Mouse (Mus musculus) lung, postnatal 14 days (tissue): ENCODE data around the gene Uggt1.

Experiments used
- DNase-seq: peaks from one replicate; pipeline ENCODE4 v3.0.0; 2021

Uggt1 gene

DNA sequence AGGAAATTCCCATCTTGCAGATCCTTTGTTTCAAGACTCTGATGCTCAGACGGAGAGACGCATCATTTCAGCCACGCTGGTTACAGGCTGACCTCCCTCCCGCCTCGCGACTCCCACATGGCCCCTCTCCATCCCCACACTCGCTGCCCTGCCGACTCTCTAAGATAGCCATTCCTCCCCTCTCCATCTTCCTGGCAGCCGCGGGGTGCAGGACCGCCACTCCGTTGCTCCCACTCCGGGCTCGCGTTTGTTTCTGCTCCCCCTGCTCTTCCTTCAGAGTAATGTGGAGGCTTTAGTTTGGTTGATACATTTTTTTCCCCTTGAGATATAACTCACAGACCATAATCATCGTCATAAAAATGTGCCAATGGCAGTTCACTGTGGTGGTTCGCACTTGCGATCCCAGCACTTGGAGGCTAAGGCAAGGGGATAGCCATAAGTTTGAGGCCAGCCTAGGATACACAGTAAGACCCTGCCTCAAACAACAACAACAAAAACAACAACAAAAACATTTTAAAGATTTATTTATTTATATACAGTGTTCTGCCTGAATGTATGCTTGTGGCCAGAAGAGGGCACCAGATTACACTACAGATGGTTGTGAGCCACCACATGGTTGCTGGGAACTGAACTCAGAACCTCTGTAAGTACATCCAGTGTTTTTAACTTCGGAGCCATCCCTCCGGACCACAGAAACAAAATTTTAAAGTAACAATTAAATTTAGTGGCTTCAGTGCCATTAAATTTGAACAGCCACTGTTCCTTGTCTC lies 11.5 kb upstream of the Uggt1 start:
- DNase-seq: no peak

DNA sequence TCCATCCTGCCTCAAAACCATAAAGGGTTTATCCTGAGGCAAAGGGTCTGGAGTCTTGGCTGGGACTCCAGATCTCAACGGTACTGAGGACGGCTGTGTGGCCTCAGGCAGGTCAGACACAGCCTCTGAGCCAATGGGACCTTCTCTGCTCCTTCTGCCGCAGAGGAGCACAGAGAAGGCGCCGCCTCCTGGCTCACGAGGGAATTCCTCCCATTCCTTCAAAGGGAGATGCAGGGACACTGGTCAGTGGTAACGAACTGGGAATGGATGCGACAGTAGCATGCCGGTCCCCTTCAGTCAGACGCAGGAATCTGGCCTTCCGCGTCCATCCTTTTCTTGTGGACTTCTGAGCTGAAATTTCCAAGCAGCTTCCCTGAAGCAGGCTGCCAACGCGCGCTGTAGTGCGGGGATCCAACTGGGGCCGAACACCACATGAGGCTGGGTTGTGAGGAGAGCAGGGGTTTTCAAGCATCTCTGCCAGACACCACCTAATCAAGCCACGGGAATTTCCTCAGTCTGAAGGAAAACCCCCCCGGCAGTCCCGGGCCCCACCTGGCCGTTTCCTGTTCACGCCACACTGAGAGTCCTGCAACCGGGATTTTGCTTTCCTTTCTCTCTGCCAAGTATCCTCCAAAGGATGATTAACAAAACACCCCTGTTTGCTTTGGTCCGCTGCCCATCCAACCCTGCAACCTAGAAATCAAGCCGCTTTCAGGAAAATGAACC lies 10.3 kb upstream of the Uggt1 start:
- DNase-seq: peak; percentile 53

GRCm38 (mm10) chr1:36252791-36253190 lies 8.3 kb upstream of the Uggt1 start:
- DNase-seq: peak; percentile 81

DNA sequence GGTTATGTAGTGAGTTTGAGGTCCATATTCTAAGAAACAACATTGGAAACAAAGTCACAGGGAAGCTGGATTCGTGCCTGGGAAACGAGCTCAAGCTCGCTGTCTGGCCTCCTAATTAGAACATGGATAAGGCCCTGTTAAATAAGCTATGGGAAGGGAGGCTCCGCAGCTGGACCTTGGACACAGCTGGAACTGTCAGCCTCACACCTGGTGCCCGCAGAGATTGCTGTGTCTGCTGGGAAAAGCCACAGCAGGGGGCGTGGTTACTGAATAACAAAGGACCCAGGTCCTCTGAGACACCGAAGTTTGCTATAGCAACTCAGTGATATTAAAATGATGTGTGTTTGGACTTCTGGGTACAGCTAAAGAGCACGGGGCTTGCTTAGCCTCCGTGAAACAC lies 6.9 kb upstream of the Uggt1 start:
- no peak for DNase-seq

DNA sequence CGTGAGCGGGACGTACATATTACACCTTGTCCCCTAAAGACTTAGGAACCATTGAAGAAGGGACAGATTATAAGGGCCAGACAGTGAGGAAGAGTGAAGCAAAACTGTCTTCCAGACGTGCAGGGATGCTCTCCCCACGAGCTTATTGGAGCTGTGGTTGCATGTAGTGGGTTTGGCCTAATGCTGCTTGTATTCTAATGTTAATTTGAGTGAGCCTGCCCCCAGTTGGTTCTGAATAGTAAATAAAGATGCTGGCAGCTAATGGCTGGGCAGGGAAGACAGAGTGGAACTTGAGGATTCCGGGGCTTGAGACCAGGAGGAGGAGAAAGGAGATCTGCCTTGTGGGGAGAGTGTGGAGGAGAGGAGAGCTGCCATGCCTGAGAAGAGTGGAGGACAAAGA lies 2.2 kb upstream of the Uggt1 start:
- no peak for DNase-seq

- no peak for DNase-seq
Observed at GRCm38 (mm10) chr1:36244828-36245215, 302 bp upstream of the Uggt1 start.

DNA sequence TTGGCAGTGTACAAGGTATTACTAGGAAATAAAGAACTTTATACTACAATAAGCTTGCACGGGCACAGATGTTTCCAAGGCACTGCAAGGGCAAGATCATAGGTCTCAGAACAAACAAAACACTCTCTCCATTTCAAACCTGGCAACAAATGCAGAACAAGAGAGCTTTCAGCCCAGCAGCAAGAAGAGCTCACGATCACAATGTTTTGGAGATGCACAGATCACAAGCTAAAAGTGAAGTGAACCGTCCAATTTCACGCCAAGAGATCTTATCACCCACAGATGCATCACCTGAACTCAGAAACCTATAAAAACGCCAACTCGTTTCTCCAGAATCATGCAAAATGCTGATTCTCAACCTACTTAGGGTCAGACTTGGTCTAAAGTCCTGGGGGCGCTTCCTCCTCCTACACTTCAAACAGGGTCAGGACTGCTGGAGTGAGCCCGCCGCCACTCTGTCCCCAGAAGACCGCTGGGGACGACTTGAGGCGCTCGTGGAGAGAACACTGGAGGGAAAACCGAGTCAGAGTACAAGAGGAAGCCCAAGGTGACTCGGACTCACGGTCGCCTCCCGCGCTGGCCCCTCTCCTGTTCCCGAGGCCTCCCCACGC lies 968 bp downstream of the Uggt1 start:
- DNase-seq: no peak

DNA sequence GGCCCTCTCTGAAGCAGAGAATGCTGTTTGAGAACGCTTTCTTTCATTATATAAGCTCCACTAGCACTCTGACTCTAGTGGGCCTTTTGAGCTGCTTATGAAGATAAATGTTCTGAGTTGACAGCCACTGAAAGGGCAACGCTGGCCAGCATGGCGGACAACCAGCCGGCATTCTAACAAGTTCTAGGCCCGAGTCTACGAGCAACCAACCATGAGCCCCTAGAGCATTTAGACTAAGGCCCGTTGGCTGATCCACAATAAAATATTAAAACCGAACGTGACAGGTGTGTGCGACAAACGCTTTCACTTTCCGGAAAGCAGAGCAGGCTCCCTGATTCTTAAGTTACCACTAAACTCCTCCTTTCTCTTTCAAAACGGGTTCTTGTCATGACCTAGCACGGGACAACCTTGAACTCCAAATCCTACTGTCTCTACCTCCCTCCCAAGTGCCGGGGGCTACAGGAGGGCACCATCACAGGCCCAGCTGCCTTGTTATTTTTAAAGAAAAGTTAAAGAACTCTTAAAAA lies 2.6 kb downstream of the Uggt1 start:
- no peak for DNase-seq

DNA sequence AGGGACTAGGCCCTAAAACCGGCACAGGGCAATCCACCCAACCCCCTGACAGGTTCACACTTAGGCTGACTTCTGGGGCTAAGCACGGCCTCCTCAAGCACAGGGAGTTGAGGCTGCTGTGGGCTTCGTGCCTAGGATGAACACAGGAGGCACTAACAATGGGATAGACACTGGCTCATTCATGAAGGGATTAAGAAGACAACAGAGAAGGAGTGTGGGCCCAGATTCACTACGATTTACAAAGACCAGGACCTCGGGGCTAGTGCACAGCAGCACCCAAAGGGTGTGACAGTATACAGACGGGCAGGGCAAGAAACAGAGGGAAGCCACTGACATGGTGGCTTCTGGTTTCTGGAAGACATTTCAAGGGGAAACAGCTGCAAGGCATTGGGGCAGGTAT lies 4.3 kb downstream of the Uggt1 start:
- DNase-seq: no peak

GRCm38 (mm10) chr1:36239396-36239795 lies 5.1 kb downstream of the Uggt1 start:
- DNase-seq: no peak

GRCm38 (mm10) chr1:36235855-36236254 lies 8.7 kb downstream of the Uggt1 start:
- DNase-seq: no peak

- DNase-seq: no peak
Observed at GRCm38 (mm10) chr1:36235057-36235639, 9.4 kb downstream of the Uggt1 start.

DNA sequence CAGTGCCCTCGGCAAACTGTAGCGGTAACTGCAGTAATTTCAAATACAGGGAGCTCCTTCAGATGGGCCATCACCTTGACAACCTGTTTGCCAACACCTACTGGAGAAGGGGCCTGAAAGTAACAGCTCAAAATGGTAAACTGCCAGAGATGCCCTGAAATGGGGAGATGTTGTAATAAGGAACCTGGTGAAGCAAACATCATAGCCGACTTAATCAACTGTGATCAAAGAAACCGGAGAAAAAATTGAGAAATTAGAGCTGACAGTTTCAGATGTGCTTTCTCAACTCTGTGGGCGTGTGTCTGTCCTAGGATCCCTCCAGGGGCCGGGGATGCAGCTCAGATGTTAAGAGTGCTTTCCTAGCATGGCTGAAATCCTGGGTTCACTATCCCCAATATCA lies 11.3 kb downstream of the Uggt1 start:
- no peak for DNase-seq

DNA sequence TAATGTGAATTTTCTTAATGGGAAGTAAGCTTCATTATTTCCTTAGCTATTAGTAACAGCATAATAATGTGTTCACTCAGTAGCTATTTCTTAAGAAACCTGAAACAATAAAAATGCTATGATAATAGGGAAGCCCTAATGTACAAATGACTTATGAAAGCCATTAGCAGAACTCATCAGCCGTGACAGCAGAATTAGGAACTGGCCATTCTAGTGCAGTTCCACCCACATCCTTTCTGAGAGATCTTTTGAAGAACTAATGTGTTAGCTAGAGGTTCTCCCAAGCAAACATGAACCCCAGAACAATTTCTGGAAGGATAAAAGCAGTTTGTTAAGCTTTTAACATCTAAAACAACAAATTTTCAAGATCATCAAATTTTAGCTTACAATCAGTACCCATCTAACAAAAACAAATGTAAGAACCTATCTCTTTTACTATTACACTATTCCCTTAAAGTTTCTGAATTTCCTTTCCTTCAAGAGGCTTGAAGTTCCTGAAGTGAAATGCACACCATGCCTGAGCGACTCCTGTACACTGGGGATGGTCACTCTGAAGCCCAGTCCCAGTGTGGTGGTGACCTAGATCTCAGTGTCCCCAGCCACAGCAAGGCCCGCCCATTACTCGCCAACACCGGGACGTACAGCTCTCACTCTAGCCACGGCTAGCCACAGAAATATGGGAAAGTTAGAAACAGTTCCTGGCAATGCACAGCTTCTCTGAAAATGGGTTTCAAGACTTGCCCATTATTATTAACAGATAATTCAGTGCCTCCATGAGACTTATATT lies 13.4 kb downstream of the Uggt1 start:
- DNase-seq: no peak

DNA sequence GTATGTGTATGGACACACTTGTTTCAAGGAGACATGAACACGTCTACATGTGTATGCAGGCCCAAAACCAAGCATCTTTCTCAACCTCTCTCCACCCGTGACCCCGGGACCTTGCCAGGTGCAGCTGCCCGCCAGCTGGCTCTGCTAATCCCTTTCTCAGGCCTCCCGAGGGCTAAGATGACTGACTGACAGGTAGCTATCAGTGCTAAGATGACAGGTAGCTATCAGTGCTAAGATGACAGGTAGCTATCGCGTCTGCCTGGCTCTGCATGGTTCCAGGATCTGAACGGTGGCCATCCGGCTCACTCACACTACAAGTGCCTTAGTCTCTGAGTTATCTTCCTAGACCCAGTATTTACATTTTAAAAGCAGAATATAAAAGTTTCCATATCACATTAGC lies 16.1 kb downstream of the Uggt1 start:
- no peak for DNase-seq

DNA sequence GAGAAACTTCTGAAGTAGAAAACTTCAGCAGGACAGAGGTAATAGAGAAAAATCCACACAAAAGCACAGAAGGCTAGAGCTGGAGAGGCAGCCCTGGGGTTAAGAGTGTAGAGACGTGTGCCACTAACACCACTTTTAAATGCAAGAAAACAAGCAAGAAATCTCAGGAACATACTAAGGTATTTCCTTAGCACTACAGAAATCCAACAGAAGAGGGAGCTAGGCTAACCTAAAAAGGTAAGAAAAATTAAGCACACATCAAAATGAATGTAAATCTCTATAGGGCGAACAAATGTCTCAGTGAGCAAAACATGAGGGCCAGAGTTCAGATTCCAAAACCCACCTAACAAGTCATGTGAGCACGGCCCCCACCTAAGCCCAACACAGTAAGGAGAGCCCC lies 19.9 kb downstream of the Uggt1 start:
- DNase-seq: no peak

GRCm38 (mm10) chr1:36214324-36214723 lies 30.2 kb downstream of the Uggt1 start:
- DNase-seq: no peak

DNA sequence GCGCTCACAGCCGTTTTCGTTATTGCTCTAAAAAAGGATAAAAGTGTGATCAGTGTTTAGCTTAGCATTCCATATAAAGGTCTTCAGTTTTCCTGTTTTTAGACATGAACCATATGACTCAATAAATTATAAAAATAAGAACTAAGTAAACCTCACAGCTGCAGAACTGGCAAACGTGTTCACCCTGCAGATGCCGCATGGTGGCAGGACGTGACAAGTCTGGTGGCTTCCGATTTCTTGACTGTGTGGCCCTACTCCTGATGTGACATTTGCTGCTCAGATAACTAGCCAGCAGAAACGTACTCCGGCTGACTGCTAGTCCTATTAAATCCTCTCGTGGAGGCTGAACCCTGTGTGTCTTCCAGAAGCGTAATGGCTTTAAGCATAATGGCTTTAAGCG lies 42.8 kb downstream of the Uggt1 start:
- no peak for DNase-seq

DNA sequence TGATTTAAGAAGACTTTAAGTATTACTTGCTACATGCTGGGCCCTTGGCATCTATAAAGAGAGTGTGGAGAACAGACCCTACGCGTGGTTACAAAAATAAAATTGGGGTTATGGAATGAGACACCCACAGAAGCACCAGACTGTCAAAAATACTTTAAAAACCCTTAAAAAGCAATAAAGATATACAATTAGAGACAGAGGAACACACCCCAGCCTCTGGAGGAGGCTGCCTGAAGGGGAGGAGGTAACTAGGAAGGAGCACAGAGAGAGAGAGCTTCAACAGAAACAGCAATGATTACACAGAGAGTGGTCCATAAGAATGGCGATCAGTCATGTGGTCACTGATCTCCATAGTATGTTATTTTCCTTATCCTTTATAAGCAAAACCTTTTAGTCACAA lies 50.0 kb downstream of the Uggt1 start:
- no peak for DNase-seq

DNA sequence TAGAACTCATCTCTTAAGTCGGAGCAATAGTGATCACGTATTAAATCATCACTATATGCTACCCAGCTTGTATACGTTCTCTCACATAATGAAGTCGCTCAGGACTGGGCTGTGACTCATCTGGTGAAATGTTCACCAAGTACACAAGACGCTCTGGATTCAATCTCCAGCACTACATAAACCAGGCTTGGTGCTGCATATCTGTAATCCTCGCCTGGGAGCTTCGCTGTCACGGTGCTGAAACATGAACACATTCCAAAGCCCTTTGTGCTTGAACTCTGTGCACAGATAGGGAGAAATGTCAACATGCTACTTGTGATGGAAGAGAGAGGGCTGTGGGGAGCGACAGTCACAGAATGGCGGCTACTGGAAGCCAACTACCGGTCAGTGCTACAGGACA lies 52.6 kb downstream of the Uggt1 start:
- DNase-seq: no peak

DNA sequence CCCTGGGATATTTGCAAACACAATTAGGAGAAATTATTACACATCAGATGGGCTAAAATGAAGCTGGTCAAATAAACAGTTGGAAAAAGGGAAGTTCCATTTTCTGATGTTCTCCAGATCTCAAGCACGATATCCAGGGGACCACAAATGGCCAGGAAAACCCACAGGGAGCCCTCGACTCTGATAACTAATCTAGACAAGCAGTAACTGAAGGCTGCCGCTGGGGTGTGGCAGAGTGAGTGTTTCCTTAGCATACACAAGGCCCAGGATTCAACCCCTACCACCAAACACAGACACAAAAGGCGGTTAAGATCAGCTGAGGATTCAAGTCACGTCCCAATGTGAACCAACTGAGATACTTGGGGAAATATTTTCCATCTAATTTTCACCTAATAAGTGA lies 64.5 kb downstream of the Uggt1 start:
- DNase-seq: no peak

DNA sequence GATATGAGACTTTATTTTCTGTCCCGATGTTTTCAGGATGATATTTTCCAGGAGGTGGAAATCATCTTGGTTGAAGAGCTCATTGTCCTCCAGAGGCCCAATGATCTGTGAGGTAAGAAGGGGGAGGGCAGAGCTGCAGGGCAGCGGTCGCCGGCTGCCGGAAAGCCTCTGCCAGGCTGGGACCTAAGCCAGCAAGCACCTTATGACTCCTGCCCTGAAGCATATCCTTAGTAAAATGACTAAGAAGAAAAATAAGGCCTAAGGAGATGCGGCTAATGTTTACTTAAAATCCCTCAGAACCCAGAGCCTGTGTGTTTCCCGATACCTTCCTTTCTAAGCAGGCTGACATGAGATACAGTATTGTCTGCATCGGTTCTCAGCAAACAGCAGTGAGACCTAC lies 71.1 kb downstream of the Uggt1 start:
- no peak for DNase-seq

- no peak for DNase-seq
Observed at GRCm38 (mm10) chr1:36172941-36173340, 71.6 kb downstream of the Uggt1 start.
